Mouse (Mus musculus) midbrain, postnatal 0 days (tissue): ENCODE results near the gene Maz. TPM values are rescaled to one million over a fixed set of nuclear protein-coding genes. Genes with fewer than 3 reads are reported as not detected.

Experiments
- ATAC-seq: fragments of 200-750 bp; cut with Nextera tagmentation; 2 replicates; pipeline ENCODE4 v1.8.0; 2017; ENCODE audit warnings: moderate number of reproducible peaks, mild to moderate bottlenecking, moderate TSS enrichment, moderate library complexity; ENCODE audit not compliant: low FRiP score
- DNase-seq: peaks from one replicate; pipeline ENCODE4 v3.0.0-alpha.2; 2015; ENCODE audit warnings: low spot score
- H3K27ac ChIP-seq: fragments of 300-500 bp; sonication (generic); 2 replicates; pipeline ENCODE4 v1.5.1; 2014; ENCODE audit warnings: low read depth, mild to moderate bottlenecking, low read length, mixed read lengths
- H3K27me3 ChIP-seq: fragments of 300-500 bp; sonication (generic); 2 replicates; pipeline ENCODE4 v1.6.1; 2014; ENCODE audit warnings: low read length, control low read depth, mixed read lengths; ENCODE audit not compliant: insufficient read depth
- H3K36me3 ChIP-seq: fragments of 300-500 bp; sonication (generic); 2 replicates; pipeline ENCODE4 v1.6.1; 2014; ENCODE audit warnings: low read length, control low read depth, mixed read lengths; ENCODE audit not compliant: insufficient read depth
- H3K4me1 ChIP-seq: fragments of 300-500 bp; sonication (generic); 2 replicates; pipeline ENCODE4 v1.6.1; 2014; ENCODE audit warnings: mild to moderate bottlenecking, control low read depth, antibody characterized with exemption, low read length, mixed read lengths; ENCODE audit not compliant: insufficient read depth
- H3K4me2 ChIP-seq: fragments of 300-500 bp; sonication (generic); 2 replicates; pipeline ENCODE4 v1.6.1; 2014; ENCODE audit warnings: low read depth, mild to moderate bottlenecking, low read length, mixed read lengths; ENCODE audit not compliant: poor library complexity, severe bottlenecking
- H3K4me3 ChIP-seq: fragments of 300-500 bp; sonication (generic); 2 replicates; pipeline ENCODE4 v1.5.1; 2014; ENCODE audit warnings: low read depth, mild to moderate bottlenecking, low read length, moderate library complexity
- H3K9ac ChIP-seq: fragments of 300-500 bp; sonication (generic); replicated peaks from 2 replicates; pipeline ENCODE4 v1.6.1; 2014; ENCODE audit warnings: mild to moderate bottlenecking, low read length, moderate library complexity, mixed read lengths; ENCODE audit not compliant: poor library complexity, severe bottlenecking
- H3K9me3 ChIP-seq: fragments of 300-500 bp; sonication (generic); 2 replicates; pipeline ENCODE4 v1.6.1; 2016; ENCODE audit warnings: low read length, control low read depth
- CTCF ChIP-seq: IDR thresholded peaks from 2 replicates; pipeline ENCODE4 v1.5.1; 2016; ENCODE audit warnings: antibody characterized with exemption, mild to moderate bottlenecking
- WGBS: fragments of 180-500 bp; shearing (Covaris S2); extraction: QIAGEN DNeasy Blood & Tissue Kit; methylation state at CpG from one replicate; pipeline ENCODE4 v1.1.7; 2014; 5-methylcytosine and 5-hydroxymethylcytosine counted together
- polyA plus RNA-seq: library from polyadenylated mRNA; unstranded; fragments of >200 nt; fragmentation: Nextera tagmentation; extraction: Ambion mirVana; gene quantifications from 2 replicates; pipeline ENCODE4 v1.2.1, GENCODE M21; 2015
- total RNA-seq: library from RNA; depleted of rRNA; stranded (reverse); fragments of >200 nt; gene quantifications from 2 replicates; pipeline ENCODE4 v1.2.3, GENCODE M21; 2014; rRNA removed

The Maz gene
- total RNA-seq (223 and 245 TPM in 2 replicates), polyA plus RNA-seq (68.3 and 68.6 TPM in 2 replicates)

DNA sequence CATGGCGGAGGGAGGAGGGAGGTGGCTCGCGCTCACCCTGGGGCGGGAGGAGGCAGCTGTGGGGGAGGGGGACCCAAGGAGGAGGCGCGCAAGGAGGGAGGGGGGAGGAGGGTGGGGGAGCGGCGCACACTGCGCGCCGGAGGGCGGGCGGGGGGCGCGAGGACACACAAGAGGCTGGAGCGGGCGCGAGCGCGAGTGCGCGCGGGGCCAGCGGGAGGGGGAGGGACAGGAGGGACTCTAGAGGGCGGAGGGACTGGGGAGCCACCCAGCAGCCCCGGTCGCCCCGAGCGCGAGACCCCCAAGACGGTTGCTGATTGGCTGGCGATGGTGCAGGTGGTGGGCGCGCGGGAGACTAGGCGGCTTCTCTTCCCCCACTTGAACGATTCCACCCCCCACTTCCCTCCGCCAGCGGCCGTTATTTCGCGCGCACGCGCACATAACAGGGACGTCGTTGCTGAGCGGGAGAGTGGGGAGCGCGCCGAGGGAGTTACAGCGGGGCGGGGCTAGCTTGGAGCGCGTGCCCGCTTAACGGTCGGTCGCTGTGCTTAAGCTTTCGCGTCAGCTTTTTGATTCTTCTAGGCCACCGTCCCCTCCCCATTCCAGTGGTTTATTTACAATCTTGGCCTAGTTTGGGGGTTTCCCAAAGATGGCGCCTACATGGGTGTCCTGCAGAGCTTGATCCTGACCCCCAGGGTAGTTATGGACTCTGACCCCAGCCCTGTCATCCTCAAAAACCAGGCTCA, at the start of gene Maz:
TSS of gene Maz (minus strand) at position 54 of the 743 bp plus-strand sequence.
- ATAC-seq (peak; percentile 94), DNase-seq (peak; percentile 100)
- peak within 1 kb of the TSS; percentile 99 for H3K27ac ChIP-seq
- H3K9ac ChIP-seq, result peak within 1 kb of the TSS; percentile 96
- H3K4me1 ChIP-seq, result peaks cover 21% of the 10 kb centered on the region
- no peaks in the 10 kb centered on the region for H3K9me3 ChIP-seq
- peak within 1 kb of the TSS; percentile 90 for H3K4me3 ChIP-seq
- no peak for TF ChIP-seq CTCF
- under 1% methylated on average over 47 of the region's 63 CpGs for WGBS
- H3K36me3 ChIP-seq, result peaks cover 15% of the 10 kb centered on the region
- H3K4me2 ChIP-seq, result peak within 1 kb of the TSS; percentile 76
- no peaks in the 10 kb centered on the region for H3K27me3 ChIP-seq

DNA sequence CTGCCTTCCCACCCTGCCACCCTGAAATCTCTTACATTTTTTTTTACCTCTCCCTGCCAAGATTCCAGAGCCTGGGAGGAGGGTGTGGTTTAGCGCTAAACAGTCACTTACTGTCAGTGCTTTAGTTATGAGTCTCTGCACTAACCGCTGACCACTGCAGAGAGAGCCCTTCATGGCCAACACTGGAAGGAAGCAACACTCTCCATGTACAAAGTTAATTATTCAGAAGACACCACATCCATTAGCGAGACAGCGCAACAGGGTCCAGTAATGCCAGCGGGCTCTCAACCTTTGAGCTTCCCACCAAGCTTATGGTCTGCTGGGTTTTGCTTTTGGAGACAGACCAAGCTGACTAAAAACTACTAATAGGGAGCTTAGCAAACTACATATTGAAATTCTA, 49.4 kb upstream of the Maz start:
- Histone ChIP-seq H3K9me3 (no peaks in the 10 kb centered on the region), H3K9ac (no peak overlapping the region), H3K36me3 (no peaks in the 10 kb centered on the region), H3K4me2 (no peak overlapping the region), H3K4me1 (no peaks in the 10 kb centered on the region), H3K27ac (no peak overlapping the region), H3K27me3 (no peaks in the 10 kb centered on the region), H3K4me3 (no peak overlapping the region)
- ATAC-seq (no peak), DNase-seq (no peak)
- TF ChIP-seq CTCF, result no peak
- WGBS, result 93% methylated on average over 5 of the region's 5 CpGs

DNA sequence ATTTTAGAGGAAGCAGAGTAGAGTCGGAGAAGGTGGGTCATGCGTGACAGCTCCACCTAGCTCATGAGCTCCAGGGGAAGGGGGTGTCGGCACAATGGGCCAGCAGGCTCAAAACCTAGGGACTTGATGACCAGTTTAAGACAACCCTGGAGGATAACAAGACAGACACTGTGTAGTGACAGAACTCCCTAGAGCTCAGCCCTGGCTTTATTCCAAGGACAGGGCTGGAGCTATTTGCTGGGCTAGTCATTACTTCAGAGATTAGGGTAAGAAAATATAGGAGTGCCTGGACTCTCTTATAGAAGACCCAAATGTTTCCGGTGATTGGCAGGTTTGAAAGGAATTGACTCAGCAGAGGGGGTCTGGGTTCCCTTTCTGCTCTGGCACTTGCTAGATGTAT, 46.4 kb upstream of the Maz start:
- Histone ChIP-seq H3K4me1 (no peaks in the 10 kb centered on the region), H3K36me3 (no peaks in the 10 kb centered on the region), H3K27me3 (no peaks in the 10 kb centered on the region), H3K27ac (no peak overlapping the region), H3K4me3 (no peak overlapping the region), H3K4me2 (no peak overlapping the region), H3K9ac (no peak overlapping the region), H3K9me3 (no peaks in the 10 kb centered on the region)
- ATAC-seq (no peak), DNase-seq (no peak)
- 77% methylated on average over 4 of the region's 4 CpGs for WGBS
- TF ChIP-seq CTCF, result no peak

DNA sequence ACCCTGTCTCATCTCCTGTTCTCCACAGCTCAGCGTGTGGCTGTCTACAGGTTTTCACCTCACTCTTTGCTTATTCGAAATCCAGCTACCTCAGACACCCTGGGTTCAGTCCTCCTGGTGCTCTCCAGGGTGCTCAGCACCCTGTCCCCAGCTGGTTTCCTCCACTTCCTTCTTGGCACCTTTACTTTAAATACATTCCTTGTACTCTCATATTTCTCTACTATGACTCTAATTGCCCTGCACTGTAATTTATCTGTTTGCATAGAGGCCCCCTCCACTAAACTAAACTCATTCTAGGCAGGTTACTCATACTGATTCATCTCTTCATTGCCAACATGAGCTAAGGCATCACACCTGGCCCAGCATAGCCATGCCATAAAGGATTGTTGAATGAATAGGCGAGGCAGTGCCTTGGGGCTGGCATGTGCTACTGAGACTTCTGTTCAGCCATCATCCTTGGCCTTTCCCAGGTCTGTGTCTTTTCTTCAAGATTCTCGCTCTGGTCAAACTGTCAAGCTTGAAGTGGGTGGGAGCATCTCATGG, 44.1 kb upstream of the Maz start:
- ATAC-seq (no peak), DNase-seq (no peak)
- H3K4me2 ChIP-seq, result no peak overlapping the region
- WGBS, result 75% methylated on average over 4 of the region's 4 CpGs
- no peak overlapping the region for H3K9ac ChIP-seq
- H3K4me3 ChIP-seq, result no peak overlapping the region
- no peaks in the 10 kb centered on the region for H3K9me3 ChIP-seq
- no peaks in the 10 kb centered on the region for H3K36me3 ChIP-seq
- H3K4me1 ChIP-seq, result no peaks in the 10 kb centered on the region
- H3K27me3 ChIP-seq, result no peaks in the 10 kb centered on the region
- H3K27ac ChIP-seq, result no peak overlapping the region
- TF ChIP-seq CTCF, result no peak

DNA sequence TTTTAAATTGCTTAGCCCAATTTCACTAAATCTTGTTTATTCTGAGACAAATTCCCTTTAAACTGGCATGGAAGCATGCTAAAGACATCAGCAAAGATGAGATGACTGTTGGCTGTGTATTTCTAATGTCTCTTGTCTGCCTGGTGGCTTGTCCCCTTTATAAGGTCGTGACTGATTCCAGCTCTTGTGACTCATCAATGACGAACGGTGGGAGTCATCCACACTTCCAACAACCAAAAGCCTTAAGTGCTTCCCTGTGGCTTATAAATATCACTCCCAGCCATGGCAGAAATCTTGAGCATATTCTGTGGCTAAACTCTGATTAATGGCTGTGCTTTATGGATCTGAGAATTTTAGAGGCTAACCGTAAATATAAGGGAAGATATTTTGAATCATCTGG, 39.5 kb upstream of the Maz start:
- Histone ChIP-seq H3K9ac (no peak overlapping the region), H3K4me3 (no peak overlapping the region), H3K27ac (no peak overlapping the region), H3K27me3 (no peaks in the 10 kb centered on the region), H3K9me3 (no peaks in the 10 kb centered on the region), H3K4me2 (no peak overlapping the region), H3K4me1 (no peaks in the 10 kb centered on the region), H3K36me3 (no peaks in the 10 kb centered on the region)
- no peak for DNase-seq
- no peak for TF ChIP-seq CTCF
- 86% methylated on average over 4 of the region's 4 CpGs for WGBS
- ATAC-seq, result no peak

DNA sequence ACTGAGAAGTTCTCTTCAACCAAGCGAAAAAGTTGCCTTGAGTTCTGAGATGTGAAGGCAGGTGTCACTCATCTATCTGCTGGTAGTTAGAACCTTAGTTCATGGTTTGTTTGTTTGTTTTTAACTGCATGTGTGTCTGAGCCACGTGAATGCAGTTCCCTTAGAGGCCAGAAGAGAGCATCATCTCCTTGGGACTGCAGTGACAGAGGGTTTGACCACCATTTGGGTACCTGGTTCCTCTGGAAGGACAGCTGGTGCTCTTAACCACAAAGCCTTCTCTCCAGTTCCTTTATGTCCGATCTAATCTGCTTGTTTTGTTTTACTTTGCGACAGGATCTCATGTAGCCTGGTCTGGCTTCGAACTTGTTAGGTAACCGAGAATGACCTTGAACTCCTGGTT, 38.7 kb upstream of the Maz start:
- H3K9ac ChIP-seq, result no peak overlapping the region
- no peaks in the 10 kb centered on the region for H3K9me3 ChIP-seq
- DNase-seq, result no peak
- WGBS, result 86% methylated on average over 6 of the region's 6 CpGs
- ATAC-seq, result no peak
- no peaks in the 10 kb centered on the region for H3K4me1 ChIP-seq
- no peaks in the 10 kb centered on the region for H3K27me3 ChIP-seq
- no peak for TF ChIP-seq CTCF
- no peak overlapping the region for H3K27ac ChIP-seq
- no peaks in the 10 kb centered on the region for H3K36me3 ChIP-seq
- no peak overlapping the region for H3K4me2 ChIP-seq
- no peak overlapping the region for H3K4me3 ChIP-seq
